Mouse (Mus musculus): ENCODE data around the gene Cfap77.

Cfap77 gene

DNA sequence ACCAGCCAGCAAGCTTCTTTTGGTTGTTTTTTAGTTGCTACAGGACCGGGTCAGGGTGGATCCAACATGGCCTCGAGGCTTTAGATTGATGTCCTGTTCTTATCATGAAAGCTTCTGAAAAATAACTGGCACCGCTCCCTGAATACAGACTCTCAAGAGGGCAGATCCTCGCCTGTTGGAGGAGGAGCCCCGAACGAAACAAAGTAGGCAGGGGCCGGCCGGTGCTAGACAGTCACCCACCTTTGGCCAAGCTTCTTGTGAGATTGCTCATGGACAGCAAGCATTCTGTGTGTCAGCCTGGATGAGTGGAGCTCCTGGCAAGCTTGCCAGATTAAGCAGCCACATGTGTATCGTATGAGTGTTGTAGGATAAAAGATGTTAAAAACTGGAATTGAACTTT is 150.1 kb downstream of the Cfap77 start:
- no peak for DNase-seq (ENCODE audit: low spot score)

DNA sequence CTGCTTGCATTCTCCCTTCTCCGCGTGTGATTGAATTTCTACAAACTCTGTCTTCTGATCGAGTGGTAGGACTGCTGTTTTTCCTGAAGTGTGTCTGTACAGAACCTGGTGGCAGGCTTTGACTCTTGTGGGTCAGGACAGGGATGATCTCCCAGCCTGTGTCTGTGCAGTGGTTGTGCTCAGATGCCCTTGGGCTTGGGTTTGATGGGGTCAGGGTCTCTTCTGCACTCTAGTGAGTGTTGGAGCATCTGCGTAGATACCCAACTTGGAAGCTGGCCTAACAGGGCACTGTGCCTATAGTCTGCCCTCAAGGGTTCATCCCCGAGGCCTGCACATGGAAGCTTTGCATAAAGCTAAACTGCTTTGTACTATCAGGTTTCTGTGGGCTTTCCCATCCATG is 151.0 kb downstream of the Cfap77 start:
- no peak for DNase-seq (ENCODE audit: low spot score)

DNA sequence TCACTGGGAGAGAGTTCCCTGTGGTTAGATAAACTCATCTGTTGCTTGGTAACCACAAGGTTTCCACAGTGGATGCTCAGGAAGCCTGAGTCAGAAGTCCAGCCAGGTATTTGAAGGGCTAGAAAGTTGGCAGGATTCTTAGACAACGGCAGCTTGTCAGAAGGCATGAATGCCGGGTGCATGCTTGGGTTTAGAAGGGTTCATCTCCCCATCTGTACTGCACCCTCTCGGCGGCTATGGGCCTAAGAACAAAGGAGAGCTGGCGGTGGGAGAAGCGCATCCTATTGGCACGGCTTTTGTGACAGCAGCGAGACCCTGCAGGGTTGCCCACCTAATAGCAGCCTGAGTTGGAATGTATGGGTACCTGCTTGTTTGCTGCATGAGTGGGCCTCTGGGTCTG is 152.6 kb downstream of the Cfap77 start:
- DNase-seq (ENCODE audit: low spot score) = no peak

DNA sequence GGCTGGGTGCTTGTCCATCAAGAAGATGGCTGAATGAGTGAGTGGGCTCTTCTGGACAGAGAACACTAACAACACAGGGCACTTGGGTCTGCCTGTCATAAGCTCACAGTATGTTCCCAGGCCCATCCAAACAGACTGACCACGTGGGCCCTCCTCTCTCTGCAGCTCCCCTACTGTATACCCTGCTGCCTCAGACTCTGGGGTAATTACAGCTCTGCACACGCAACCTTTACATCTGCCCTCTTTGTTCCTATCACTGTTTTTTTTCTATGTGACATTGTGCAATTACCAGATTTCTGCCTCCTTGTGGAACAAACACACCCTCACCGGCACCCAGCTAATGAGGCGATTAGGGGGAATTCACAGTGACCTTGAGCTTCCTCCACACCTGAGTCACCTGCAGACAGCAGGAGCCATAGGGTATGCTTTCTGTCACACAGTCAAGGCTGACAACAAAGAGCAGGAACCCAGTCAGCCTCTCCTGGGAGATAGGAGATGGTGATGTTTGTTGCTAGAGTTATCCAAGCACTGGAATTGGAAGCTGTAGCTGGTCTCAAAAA is 157.4 kb downstream of the Cfap77 start:
- no peak for DNase-seq (ENCODE audit: low spot score)

GRCm38 (mm10) chr2:28895876-28896275 is 159.0 kb downstream of the Cfap77 start:
- DNase-seq (ENCODE audit: low spot score) = no peak

GRCm38 (mm10) chr2:28893526-28893925 is 161.3 kb downstream of the Cfap77 start:
- no peak for DNase-seq (ENCODE audit: low spot score)

GRCm38 (mm10) chr2:28892796-28893195 is 162.1 kb downstream of the Cfap77 start:
- DNase-seq (ENCODE audit: low spot score) = no peak

- no peak for DNase-seq (ENCODE audit: low spot score)
Observed at GRCm38 (mm10) chr2:28884914-28885313, 170.0 kb downstream of the Cfap77 start.

- no peak for DNase-seq (ENCODE audit: low spot score)
Observed at GRCm38 (mm10) chr2:28882826-28883485, 171.9 kb downstream of the Cfap77 start.

DNA sequence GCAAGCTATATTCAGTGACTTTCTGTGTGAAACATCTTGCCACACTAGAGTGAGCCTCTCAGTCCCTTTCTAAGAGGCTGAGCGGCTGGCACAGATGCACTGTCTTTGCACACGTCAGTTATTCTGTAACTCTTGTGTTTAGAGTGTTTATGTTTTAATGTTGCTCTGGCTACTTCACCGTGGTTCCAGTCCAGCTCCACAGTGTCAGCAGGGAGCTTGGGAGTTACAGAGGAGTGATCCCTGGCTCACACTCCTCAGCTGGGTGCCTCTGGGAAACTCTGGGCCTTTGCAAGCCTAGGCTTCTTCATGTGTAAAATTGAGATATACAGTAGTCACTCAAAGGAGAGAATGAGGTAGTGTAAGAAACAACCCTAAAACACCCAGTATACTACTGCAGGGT is 172.8 kb downstream of the Cfap77 start:
- no peak for DNase-seq (ENCODE audit: low spot score)

DNA sequence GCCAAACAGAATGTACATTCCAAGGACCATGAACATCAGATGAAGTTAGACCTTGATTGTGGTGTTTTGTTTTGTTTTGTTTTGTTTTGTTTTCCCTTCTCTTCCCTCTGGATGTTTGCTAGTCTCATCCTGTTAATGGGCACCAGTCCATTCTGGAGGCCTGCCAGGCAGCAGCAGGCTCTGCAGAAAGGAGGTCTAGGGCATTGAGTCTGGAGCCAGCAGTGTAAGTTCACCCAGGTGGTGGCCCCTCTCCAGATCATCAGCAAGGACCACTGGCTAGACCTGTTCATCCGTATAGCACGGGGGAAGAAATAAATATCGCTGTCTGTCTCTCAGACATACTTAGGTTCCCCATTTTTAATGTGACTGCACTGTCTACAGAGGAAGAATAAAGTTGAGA is 173.6 kb downstream of the Cfap77 start:
- no peak for DNase-seq (ENCODE audit: low spot score)
